Mouse (Mus musculus) layer of hippocampus, postnatal 10 days (tissue): ENCODE data around the gene Prox2. TPM values are rescaled to one million over a fixed set of nuclear protein-coding genes. Genes with fewer than 3 reads are reported as not detected.

Source experiments
- DNase-seq, 2 experiments: peaks; one replicate each; pipeline ENCODE4 v3.0.0; 2021; ENCODE audit warnings: low spot score in 2 of 2
- total RNA-seq, 2 experiments: library from RNA; stranded (reverse); gene quantifications; 2 replicates each; pipeline ENCODE4 v1.2.3; 2021

Gene Prox2
- total RNA-seq, 2 experiments from 2014 or later = 1.1 to 1.4 TPM

DNA sequence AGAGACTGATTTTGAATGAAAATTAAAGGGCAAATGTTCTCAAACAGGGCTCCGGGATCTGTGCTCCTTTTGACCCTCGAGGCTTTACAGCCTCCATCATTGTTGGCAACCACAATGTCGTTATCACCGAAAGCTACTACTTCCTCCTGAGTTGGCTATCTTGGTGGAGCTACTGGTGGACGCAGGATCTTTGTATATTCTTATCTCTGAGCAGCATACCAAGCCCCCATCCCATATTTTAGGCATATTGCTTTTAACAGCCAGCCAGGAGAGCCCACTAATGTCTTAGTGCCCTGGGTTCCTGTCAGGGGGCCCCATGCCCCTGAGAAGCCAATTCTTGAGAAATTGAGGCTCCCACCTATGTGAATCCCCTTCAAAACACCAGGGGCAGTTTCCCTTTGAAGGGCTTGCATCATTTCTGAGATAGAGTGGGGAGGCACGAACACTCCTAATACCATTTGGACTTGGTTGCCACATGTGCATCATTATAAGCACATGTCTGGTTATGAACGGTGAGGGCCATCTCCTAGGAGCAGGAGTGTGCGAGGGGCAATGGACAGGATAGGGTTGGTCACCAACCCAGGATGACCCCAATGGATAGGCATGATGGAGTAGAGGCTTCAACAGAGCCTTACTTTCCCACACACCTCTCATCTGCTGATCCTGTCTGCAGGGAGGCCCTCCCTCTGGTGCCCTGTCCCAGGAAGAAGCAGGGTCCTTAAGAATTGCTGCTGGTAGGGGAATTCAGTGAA is 23.7 kb upstream of the Prox2 start:
- DNase-seq = no peak

DNA sequence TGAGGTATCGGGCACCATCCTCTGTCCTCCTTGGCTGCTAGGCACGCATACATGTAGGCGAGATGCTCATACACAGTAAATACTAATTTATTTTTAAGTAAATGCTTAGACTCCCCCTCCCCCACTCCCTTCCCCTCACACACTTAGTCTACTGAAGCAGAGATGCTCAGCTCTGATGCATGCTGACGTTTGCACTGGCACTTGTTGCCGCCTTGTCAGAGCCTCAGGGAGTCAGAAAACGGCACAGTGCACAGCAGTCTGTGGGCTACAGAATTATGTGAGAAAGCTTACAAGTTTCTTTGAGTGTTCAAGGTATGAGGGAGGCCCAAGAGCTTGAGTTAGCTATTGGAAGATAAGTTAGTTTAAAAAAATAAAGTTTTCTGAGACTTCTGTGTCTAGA is 20.8 kb upstream of the Prox2 start:
- no peak for DNase-seq

DNA sequence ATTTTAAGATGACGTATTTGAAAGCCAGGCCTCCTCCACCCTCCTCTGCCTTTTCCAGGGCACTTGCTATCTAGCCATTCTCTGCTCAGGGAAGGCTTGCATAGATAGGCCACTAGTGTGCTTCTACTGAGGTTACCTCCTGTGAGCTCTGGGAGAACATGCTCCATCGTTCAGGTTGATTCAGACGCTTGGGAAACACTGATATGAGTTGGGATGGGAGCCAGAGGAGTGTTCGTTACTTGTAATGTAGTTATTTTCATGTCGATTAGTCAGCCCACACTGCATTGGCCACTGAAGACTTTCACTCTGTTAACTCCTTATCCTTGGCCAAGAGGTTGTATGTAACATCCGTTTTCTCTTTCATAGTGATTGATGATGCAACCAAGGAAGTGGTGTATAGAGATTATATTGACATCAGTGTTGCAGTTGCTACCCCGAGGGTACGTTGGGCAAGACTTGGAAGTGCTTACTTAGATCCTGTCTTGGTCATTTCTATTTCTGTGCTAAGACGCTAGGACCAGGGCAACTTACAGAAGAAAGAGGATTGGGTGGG is 18.9 kb upstream of the Prox2 start:
- DNase-seq = no peak

DNA sequence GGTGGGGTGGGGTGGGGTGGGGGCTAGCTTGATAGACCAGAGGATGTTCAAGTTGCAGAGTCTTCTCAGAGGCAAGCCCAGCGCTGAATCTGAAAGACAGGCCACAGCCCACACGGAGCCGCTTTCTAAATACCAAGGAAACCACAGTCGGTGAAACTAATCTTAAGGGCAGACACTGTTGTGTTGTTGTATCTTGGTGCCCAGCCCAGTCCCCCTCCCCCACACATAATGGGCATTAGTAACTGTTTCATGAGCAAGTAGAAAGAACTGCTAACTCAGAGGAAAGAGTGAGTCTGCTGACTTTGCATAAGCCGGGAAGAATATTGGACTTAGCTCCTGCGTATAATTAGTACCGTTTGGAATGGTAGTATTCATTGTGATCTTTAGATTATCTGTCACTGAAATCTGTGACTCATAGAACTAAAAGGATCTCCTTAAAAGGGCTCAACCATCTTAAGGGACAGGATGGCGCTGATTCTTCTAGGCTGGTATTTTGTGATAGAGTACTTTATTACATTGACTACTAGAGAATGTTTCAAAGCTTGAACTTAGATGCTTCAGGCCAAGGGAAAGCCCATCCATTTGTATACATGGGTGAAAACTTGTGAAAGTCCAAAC is 16.5 kb upstream of the Prox2 start:
- DNase-seq = peak in 1 of 2 experiments; percentile 20

DNA sequence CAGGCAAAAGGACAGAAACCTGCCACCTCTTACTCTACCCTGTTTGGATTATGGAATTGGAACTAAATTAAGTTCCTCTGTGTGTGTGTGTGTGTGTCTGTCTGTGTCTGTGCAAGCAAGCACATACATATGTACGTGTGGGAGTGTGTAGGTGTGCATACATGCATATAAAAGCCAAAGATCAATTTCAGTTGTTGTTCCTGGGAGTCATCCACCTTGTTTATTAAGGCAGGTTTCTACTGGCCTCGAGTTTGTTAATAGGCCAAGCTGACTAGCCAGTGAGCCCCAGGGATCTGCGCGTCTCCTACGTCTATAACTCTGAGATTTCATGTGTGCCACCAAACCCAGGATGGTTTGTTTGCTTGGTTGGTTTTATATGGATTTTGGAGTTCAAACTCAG is 14.2 kb upstream of the Prox2 start:
- DNase-seq = no peak

DNA sequence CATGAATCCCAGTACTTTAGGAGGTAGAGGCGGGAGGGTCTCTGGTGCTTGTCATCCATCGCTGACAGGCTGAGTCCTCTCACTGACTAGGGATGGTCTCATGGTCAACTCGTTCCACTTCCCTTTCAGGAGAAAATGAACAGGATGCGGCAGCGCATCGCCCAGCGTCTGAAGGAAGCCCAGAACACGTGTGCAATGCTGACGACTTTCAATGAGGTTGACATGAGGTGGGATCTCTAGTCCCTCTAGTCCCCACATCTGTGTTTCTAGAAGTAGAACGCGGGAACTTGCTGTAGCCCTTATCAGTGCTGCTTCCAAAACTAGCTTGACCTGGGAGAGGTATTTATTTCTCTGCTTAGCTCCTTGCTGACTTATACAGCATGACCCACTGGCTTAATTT is 13.1 kb upstream of the Prox2 start:
- DNase-seq = no peak

DNA sequence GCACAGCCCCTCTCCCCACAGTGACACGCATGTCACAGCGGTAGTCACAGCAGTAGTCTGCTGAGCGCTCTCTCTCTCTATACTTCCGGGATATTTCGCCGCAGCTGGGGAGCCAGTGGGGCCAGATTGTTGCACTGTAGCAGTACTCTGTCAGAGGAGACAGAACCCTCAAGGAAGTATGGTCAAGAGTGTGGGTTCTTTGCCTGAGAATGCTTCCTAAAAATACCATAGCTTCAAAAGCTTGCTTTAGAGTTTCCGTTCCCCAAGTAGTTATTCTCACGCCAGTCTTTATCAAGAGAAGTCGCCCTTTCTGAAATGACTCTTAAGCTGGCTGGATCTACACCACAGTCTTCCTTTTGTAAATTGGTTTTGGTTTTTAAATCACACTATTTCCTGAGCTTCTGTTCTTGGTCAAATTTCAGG is 12.6 kb upstream of the Prox2 start:
- no peak for DNase-seq

DNA sequence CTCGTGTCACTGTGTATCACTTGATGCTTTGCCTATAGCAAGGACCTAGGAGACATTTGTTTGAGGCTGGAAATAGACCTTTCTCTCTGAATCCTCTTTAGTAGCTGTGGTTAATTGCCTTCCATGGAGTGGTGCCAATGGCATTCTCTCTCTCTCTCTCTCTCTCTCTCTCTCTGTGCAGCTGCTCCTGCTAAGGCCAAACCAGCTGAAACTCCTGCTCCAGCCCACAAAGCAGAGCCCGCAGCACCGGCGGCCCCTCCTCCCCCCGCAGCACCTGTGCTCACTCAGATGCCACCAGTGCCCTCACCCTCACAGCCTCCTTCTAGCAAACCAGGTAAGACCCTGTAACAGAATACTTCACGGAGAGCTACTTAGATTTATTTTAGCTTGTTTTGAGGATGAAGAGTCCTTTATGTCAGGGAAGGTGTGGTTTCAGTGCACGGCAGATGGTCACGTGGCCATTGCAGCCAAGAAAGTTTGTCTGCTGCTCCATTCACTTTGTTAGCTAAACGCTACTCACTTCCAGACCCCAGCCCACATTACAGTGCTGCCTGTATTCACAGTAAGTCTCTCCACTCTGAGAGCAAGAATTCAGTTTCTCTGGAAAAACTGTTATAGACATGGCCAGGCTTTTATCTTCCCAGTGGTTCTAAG is 11.4 kb upstream of the Prox2 start:
- DNase-seq = no peak

DNA sequence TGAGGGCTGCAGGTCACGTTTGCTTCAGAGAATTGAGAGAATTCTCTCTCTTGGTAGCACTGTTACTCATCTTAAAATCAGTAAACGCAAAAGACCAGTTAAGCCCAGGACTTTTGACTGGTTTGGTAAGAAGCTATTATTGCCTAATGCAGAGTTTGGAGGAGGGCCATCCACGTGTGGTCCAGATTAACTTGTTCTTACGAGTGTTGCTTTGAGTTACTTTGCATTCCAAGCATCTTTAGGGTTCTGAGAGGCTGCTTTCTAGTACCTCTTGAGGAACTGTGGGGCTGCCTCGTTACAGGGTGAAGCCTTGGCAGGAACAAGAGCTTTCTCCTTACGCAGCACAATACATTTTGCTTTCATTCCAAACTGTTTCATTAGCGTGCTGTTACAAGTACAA is 5.1 kb upstream of the Prox2 start:
- DNase-seq = no peak

DNA sequence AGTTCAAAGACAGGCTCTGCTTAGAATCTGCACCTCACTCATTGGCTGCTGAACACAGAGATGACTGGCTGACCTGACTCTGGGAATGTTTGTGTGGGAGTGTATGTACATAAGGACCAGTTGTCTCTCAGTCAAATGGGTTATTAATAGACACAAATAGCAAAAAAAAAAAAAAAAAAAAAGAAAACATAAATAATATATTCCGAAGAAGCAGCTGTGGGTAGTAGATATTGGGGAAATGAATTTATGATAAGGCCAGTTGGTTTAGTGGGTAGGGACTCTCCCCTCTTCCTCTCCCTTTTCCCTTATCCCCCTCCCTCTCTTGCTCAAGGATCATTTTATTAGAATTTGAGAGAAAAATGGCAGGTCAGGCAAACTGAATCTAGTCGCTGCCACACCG is 3.4 kb upstream of the Prox2 start:
- no peak for DNase-seq

DNA sequence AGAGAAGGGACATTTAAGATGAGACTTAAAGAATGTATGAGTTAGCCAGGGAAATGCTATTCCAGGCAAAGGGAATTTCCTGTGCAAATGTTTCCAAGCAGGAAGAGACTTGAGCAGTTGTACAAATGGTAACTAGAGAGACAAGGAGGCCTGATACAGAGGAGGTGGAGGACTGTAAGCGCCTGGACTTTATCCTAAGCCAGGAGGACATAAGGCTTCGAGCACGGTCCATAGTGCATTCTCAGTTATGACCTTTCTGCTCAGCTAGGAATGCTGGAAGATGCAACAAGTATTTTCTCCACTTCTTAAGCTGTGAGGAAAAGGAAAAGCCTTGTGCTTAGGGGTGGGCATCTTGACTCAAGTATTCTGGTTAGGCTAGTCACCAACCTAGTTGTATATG is 2.8 kb upstream of the Prox2 start:
- DNase-seq = no peak

DNA sequence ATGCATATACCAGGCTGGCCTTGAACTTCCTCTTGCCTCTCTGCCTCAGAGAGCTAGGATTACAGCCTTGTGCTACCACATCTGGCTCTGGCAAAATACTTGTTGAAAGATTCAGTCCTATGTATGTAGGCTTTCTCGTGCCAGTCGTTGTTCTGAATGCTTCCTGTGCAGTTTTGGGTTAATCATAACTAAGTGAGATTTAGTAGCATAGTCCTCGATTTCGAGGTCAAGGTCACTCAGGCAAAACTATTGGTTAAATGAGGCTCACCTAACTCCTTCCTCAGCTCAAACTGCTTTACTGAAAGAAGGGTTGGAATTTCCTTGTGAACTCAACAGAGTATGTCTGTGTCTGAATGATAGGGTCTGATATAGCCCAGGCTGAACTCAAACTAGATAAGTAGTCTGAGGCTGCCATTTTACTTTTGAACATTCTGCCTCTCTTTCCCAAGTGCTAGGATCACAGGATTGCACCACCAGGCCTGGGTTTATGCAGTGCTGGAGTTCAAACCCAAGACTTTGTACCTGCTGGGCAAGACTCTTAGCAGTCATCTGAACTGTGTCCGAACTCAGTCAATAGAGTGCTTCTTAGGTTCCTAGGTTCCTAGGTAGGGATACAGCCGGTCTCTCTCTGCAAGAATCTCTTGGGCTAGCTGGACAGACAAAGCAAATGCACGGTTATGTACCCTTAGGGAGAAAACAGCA is 2.1 kb upstream of the Prox2 start:
- DNase-seq = no peak

DNA sequence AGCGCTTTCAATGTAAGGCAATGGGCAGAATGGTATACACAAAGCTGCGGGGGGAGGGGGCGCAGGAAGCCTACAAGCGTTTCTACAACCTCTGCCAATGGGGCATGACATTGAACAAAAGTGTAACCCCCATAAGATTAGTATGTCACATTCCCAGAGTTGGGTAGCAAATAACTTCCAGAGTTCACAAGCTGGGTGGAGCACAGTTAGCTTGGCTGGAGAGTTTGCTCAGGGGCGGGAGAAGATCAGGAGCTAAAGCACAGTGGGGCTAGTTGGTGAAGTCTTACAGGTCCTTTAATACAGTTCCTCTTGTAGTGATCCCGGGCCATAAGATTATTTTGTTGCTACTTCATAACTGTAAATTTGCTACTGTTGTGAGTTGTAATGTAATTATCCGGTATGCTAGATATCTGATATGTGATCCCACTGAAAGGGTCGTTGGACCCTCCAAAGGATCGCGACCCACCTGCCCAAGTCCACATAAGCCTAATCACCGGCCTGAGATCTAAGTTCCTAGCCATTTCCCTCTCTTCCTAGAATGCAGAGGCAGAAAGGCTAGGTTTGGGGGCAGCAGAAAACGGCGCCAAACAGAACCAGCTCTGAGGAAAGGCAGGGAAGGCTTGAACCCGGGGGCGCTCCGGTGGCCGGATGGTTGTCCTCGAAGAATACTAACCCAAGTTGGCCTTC is 405 bp downstream of the Prox2 start:
- DNase-seq = no peak

DNA sequence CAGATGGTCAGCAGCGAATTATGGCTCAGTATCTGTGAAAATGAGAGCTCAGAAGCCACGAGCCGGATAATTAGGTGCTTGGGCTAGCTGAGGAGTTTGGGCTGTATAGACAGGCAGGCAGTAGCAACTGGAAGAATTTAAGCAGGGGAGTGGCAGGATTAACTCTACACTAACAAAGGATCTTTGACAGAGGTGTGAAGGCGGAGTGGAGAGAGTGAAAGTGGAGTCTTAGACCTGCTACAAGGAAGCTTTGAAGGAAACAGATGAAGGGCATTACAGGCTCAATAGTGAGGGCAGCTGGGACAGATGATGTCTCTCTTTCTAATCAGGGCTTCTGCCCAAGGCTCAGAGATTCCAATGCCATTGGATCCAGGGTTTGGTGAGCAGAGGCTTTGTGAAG is 1.1 kb downstream of the Prox2 start:
- no peak for DNase-seq

DNA sequence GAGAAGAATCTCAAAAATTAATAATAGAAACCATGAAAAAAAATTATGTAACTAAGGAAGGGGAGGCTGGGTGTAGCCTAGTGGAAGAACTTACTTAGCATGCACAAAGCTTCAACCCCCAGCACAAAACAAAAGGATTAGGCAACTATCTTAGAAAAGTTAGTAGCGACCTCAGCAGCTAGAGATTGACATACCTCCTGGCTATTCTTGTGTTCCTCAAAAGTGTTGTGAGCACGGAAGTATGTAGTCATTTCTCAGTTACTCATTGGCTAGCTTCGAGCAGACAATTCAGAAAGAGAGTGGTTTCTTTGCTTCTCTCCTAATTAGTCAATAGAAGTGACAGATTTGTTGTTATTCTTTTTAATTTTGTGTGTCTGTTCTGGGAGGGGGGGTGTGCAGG is 1.9 kb downstream of the Prox2 start:
- DNase-seq = no peak

DNA sequence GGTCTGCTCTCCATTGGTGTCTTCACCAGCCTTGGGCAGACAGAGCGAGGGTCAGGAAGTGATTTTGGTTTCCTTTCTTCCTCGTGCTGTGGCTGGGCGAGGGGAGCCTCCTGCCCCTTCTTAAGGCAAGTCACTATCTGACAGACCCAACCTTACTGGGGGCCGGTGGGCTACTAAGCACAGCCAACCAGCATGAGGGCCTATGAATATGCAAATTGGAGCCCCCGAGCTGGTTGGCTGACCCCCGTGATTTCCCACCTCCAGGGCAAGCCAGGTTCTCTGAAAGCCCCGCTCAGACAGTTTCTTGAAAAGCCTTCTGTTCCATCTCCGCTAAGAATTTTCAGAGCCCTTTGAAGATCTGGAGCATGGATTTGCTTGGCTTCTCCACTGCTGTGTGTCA is 4.3 kb downstream of the Prox2 start:
- DNase-seq = no peak

DNA sequence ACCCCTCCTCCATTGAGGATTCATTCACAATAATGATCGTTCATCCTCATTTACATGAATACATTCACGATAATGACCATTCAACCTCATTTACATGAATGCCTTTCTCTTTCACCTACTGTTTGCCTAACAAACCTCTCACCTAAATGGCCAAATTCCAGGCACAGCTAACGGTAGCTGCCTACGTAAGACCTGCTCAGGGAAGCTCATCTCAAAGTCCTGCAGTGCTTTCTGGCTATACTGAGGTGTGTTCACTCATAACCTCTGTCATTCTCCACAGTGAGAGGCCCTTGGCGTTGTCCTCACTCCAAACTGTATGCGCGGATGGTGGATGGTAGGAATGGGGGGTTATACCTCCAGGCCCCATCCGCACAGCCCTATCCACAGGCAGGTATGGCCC is 5.8 kb downstream of the Prox2 start:
- DNase-seq = no peak

DNA sequence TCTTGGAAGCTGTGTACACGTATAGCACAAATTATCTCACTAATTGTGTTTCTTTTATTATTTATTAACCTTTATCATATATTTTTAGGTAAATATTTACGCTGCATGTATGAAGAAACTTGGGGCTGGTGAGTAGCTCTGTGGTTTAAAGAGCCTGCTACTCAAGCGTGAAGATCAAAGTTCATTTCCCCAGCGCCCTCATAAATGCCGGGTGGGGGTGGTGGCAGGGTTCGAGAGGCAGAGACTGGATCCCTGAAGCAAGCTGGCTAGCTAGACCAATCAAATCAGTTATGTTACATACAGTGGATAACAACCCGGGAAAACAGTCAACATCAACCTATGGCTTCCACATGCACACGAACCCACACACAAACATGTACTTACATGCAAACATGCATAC is 7.5 kb downstream of the Prox2 start:
- DNase-seq = no peak

DNA sequence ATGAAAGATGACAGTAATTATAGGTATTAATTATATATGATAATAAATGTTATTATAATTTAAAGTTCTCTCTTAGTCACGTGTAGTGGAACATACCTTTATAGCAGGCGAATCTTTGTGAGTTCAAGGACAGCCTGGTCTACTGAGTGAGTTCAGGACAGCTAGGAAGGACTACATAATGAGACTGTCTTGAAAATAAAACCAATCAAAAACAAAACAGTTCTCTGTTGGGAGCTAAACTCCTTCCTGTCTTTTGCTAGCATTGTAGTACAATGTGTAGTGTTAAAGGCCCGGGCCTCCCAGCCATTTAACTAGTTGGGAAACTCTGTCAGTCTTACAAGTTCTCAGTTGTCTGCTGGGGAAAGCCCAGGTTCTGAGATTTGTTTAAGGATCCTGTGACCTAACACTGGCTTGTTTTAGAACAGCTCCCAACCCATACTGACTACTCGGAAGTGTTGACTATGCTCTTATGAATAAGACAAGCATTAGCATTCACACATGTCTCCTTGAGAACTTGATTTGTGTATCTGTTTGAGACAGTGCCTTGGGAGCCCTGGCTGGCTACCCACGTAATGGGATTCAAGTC is 8.9 kb downstream of the Prox2 start:
- no peak for DNase-seq

DNA sequence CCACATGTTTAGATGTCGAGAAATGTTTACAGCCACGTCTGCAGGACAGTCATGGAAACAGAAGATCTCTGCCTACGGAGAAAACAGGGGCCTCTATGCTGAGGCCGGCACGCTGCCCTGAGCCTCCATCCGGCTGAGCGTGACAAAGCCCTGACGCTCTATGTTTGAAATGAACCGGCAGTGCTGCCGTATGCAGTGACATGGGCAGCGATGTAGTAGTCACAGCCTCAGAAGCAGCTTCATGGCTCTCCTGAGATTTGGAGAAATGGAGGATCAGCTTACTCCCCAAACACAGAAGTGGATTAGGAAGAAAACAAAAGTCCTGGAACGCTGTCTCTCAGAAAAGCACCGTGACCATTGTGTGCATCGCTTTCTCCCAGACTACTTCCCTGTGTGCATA is 9.6 kb downstream of the Prox2 start:
- no peak for DNase-seq

DNA sequence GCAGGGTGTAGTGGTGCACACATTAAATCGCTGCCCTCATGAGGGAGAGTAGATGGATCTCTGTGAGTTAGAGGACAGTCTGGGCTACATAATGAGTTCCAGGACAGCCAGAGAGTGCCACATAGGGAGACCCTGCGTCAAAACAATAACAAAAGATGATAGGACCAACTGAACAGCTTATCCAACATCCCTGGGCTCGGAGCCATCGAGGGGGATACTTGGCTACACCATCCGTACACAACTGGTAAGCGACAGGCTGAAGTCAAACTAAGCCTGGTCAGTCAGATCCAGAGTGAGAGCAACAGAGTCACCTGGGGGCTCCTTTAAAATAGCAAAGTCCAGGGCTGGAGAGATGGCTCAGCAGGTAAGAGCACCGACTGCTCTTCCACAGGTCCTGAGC is 14.7 kb downstream of the Prox2 start:
- DNase-seq = no peak
